Mouse (Mus musculus) megakaryocyte, embryonic 14.5 days (primary cell): Measurements from ENCODE around the gene Nicn1.

ENCODE experiments used
- FLI1 ChIP-seq: IDR thresholded peaks from 2 replicates; pipeline ENCODE4 v1.6.1; 2012; ENCODE audit warnings: low read length, inconsistent platforms, mixed read lengths
- GATA1 ChIP-seq: IDR thresholded peaks from 3 replicates; pipeline ENCODE4 v1.6.1; 2012; ENCODE audit warnings: mixed read lengths, low read length, inconsistent platforms, borderline replicate concordance

GRCm38 (mm10) chr9:108278697-108279450, 11.4 kb upstream of the Nicn1 start:
- TF ChIP-seq GATA1 (no peak), FLI1 (no peak)
